Mouse (Mus musculus) common myeloid progenitor, adult 5-6 weeks (primary cell): ENCODE measurements around the gene Gm4969. TPM values are rescaled to one million over a fixed set of nuclear protein-coding genes. Genes with fewer than 3 reads are reported as not detected.
A peak's percentile ranks its signal among the peaks of the same experiment; 100 is the strongest.
"Not testable (repeated sequence)": the region's sequence is repeated elsewhere in the genome, so short reads cannot be mapped to it uniquely, and the experiment has no call there.

Experiments used
- ATAC-seq: replicated peaks from 2 replicates; pipeline ENCODE4 v1.8.0; 2016; ENCODE audit warnings: low read depth, mild to moderate bottlenecking, moderate TSS enrichment, inconsistent platforms; ENCODE audit not compliant: poor library complexity, severe bottlenecking
- total RNA-seq: library from RNA; stranded (forward); fragments of 200-1000, 187-1606 nt; gene quantifications from 2 replicates; pipeline ENCODE4 v1.2.3, GENCODE M21; 2017

The Gm4969 gene
- total RNA-seq, 1 experiment from 2014 or later = 1.5 TPM

- ATAC-seq = peak; percentile 84
Measured at GRCm38 (mm10) chr7:19075723-19076585, 42.2 kb downstream of the Gm4969 start, which contains the start of gene Dmwd. TSS of gene Dmwd (plus strand) at chr7:19076227.

GRCm38 (mm10) chr7:19075231-19075630, 42.9 kb downstream of the Gm4969 start:
- no peak for ATAC-seq

- no peak for ATAC-seq
Measured at GRCm38 (mm10) chr7:19074494-19074893, 43.7 kb downstream of the Gm4969 start.

GRCm38 (mm10) chr7:19073504-19073903, 44.7 kb downstream of the Gm4969 start:
- no peak for ATAC-seq

GRCm38 (mm10) chr7:19071024-19071423, 47.1 kb downstream of the Gm4969 start:
- ATAC-seq = not testable (repeated sequence)

GRCm38 (mm10) chr7:19069500-19069899, 48.7 kb downstream of the Gm4969 start:
- ATAC-seq = 0 out of 2 replicates have a peak, but pooled peaks have one; percentile 37

GRCm38 (mm10) chr7:19068707-19069106, 49.5 kb downstream of the Gm4969 start:
- ATAC-seq = peak; percentile 62

GRCm38 (mm10) chr7:19067935-19068334, 50.2 kb downstream of the Gm4969 start:
- no peak for ATAC-seq

- no peak for ATAC-seq
Measured at GRCm38 (mm10) chr7:19067063-19067462, 51.1 kb downstream of the Gm4969 start.

- no peak for ATAC-seq
Measured at GRCm38 (mm10) chr7:19065896-19066295, 52.3 kb downstream of the Gm4969 start.

GRCm38 (mm10) chr7:19057405-19057804, 60.8 kb downstream of the Gm4969 start:
- ATAC-seq = no peak

GRCm38 (mm10) chr7:19055108-19055507, 63.1 kb downstream of the Gm4969 start:
- no peak for ATAC-seq

- ATAC-seq = no peak
Measured at GRCm38 (mm10) chr7:19054777-19055076, 63.4 kb downstream of the Gm4969 start.

- peak; percentile 52 for ATAC-seq
Measured at GRCm38 (mm10) chr7:19054047-19054776, 64.0 kb downstream of the Gm4969 start, which contains the start of gene Rsph6a. TSS of gene Rsph6a (plus strand) at chr7:19054690.

GRCm38 (mm10) chr7:19053136-19053532, 65.0 kb downstream of the Gm4969 start:
- no peak for ATAC-seq

GRCm38 (mm10) chr7:19052345-19053135, 65.6 kb downstream of the Gm4969 start:
- ATAC-seq = no peak

GRCm38 (mm10) chr7:19051161-19051560, 67.0 kb downstream of the Gm4969 start:
- no peak for ATAC-seq

GRCm38 (mm10) chr7:19050172-19050571, 68.0 kb downstream of the Gm4969 start:
- no peak for ATAC-seq

- ATAC-seq = no peak
Measured at GRCm38 (mm10) chr7:19049252-19049651, 68.9 kb downstream of the Gm4969 start.
